ENCODE assay signal across 12 mouse cellular contexts in the genomic region with DNA sequence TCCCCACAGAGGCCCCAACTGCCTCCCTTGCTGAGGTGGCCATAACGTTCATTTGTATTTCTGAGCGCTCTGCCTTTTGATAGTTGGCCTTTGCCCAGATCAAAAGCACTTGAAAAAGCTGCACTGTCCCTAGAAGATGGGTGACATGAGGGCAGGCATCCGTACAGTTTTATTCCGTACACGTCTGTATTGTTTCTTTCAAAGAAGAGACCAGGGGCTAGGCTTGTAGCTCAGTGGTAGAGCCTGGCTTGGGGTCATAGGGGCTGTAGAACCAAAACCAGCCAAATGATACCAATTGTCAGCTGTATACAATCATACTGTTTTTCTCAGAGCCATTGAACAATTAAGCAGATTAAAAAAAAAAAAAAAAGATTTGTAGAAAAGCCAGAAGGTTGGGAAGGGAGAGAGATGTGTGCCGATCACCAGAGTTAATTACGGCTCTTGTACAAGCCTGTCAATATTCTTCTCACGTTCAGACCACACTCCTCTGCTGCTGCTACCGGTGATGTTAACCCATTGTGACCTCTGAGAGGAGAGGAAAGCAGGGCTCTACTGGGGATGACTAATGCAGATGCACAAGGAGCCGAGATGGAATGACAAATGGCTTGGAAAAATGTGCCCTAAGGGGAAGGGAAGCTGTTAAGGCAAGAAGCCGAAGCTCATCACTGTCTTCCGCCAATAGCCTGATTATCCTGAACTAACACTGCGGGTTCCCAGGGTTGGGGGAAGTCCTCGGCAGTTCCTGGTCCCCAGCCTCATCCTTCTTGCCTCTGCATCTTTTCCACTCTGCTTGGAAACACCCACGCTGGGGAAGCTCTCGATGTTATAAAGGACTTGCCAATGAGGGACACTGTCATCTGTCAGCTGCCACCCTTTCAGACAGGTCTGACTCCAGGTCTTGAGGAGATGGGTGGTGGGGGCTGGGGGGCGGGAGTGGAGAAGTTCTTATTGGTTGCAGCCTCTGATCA.
DNase-seq lines count a peak whose midpoint lies in the region; ATAC-seq lines count a peak whose summit lies in the region.
"Had no signal": no experiment of that assay in that cellular context is flagged by ENCODE, and none has a peak within 500 bp of the region (broad histone marks: within the 10 kb centered on the region; RNA-seq: fewer than 3 reads in every experiment).

No protein-coding gene starts in this region.

- WGBS in hindbrain, embryonic 10.5 days, result 36% methylated on average over 17 of the region's 17 CpGs
- 23% methylated on average over 17 of the region's 17 CpGs for WGBS in midbrain, embryonic 13.5 days

- no peaks in the 10 kb centered on the region for H3K9me3 ChIP-seq in hindbrain, embryonic 10.5 days
- H3K9me3 ChIP-seq in midbrain, embryonic 13.5 days, result no peaks in the 10 kb centered on the region
- H3K9me3 ChIP-seq: liver, embryonic 12.5 days had no signal

- H3K4me2 ChIP-seq in midbrain, embryonic 13.5 days (replicated peaks), result peak overlapping the region; percentile 37
- H3K4me2 ChIP-seq: liver, embryonic 12.5 days had no signal

- H3K27ac ChIP-seq in hindbrain, embryonic 10.5 days, result peak overlapping the region; percentile 65
- peak overlapping the region; percentile 82 for H3K27ac ChIP-seq in midbrain, embryonic 13.5 days
- H3K27ac ChIP-seq: liver, embryonic 12.5 days had no signal

- peaks cover 27% of the 10 kb centered on the region for H3K4me1 ChIP-seq in hindbrain, embryonic 10.5 days (replicated peaks)
- H3K4me1 ChIP-seq in midbrain, embryonic 13.5 days (replicated peaks), result peaks cover 24% of the 10 kb centered on the region
- H3K4me1 ChIP-seq: liver, embryonic 12.5 days had no signal

- no peaks in the 10 kb centered on the region for H3K27me3 ChIP-seq in hindbrain, embryonic 10.5 days (ENCODE audit: insufficient read depth, poor library complexity, severe bottlenecking)
- H3K27me3 ChIP-seq in midbrain, embryonic 13.5 days, result no peaks in the 10 kb centered on the region

- ATAC-seq in midbrain, embryonic 13.5 days, result peak; percentile 85
- ATAC-seq: CD4-positive, CD25-positive, alpha-beta regulatory T cell, adult 4 months; intestine, postnatal 0 days; liver, embryonic 12.5 days had no signal

- DNase-seq in 3T3-L1 (ENCODE audit: low read depth, low spot score), result peak; percentile 39
- peak; percentile 33 for DNase-seq in embryo, embryonic 10.5 days (ENCODE audit: low spot score)
- peak; percentile 14 for DNase-seq in hindbrain, embryonic 10.5 days (ENCODE audit: low spot score)
- no peak for DNase-seq in kidney, postnatal 36 days
- DNase-seq in layer of hippocampus, postnatal 25 days (ENCODE audit: extremely low spot score in 1 of 2, low spot score in 1 of 2), result no peak
- no peak for DNase-seq in frontal cortex, postnatal 14 days (ENCODE audit: low spot score in 2 of 2)
- no peak for DNase-seq in urinary bladder, adult 18-20 months (ENCODE audit: low spot score in 2 of 2)
- DNase-seq: lung, postnatal 36 days had no signal

- no peak overlapping the region for H3K4me3 ChIP-seq in hindbrain, embryonic 10.5 days
- 0 out of 2 replicates have a peak overlapping the region, but pooled peaks have one; percentile 11 for H3K4me3 ChIP-seq in midbrain, embryonic 13.5 days (replicated peaks)
- H3K4me3 ChIP-seq: liver, embryonic 12.5 days had no signal

- H3K9ac ChIP-seq in midbrain, embryonic 13.5 days (replicated peaks), result no peak overlapping the region
- H3K9ac ChIP-seq: liver, embryonic 12.5 days had no signal

- no peaks in the 10 kb centered on the region for H3K36me3 ChIP-seq in hindbrain, embryonic 10.5 days
- no peaks in the 10 kb centered on the region for H3K36me3 ChIP-seq in midbrain, embryonic 13.5 days
- H3K36me3 ChIP-seq: liver, embryonic 12.5 days had no signal

Comparison
In these comparisons a context has a peak if more than half of its experiments do, and no peak if none do; other contexts are left out.
1. DNase-seq: peak in 3T3-L1 (single experiment), embryo, embryonic 10.5 days (single experiment) and hindbrain, embryonic 10.5 days (single experiment); none in kidney, postnatal 36 days (0 of 2), layer of hippocampus, postnatal 25 days (0 of 2), frontal cortex, postnatal 14 days (0 of 2) and urinary bladder, adult 18-20 months (0 of 2).